Mouse (Mus musculus) induced T-regulatory cell, adult 2 months (primary cell): Measurements from ENCODE around the gene Gm49322.
"Not testable (repeated sequence)": the region's sequence is repeated elsewhere in the genome, so short reads cannot be mapped to it uniquely, and the experiment has no call there.

Experiments
- DNase-seq: peaks from one replicate; pipeline ENCODE4 v3.0.0-alpha.2; 2012; ENCODE audit warnings: low read depth

Gm49322 gene

DNA sequence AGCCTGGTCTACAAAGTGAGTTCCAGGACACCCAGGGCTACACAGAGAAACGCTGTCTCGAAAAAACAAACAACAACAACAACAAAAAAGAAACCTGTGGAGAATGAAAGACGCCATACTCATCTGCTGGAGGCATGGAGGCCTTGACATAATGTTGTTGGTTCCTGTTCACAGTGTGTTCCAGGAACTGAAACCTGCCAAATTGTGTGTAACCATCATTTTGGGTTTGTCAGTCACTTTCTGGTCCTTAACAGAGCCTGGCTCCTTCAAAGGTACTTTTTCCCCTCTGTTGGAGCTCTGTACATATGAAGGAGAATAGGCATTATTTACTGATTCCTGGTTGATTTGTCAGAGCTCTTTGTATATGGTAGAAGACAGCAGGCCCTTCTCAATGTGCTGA, 6.1 kb downstream of the Gm49322 start:
- no peak for DNase-seq

DNA sequence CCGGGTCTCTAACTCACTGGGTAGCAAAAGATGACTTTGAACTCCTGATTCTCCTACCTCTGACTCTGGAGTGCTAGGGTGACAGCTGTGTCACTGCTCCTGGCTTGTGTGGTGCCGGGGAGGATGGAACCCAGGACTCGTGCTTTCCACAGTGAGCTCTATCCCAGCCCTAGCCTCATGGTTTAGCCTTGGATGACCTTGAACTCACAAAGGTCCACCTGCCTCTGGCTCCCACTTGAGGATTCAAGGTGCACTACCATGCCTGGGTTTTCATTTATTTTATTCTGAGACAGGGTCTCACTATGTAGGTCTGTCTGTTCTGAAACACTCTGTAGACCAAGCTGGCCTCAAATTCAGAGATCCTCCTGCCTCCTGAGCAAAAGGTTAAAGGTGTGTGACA, 8.0 kb downstream of the Gm49322 start:
- no peak for DNase-seq

DNA sequence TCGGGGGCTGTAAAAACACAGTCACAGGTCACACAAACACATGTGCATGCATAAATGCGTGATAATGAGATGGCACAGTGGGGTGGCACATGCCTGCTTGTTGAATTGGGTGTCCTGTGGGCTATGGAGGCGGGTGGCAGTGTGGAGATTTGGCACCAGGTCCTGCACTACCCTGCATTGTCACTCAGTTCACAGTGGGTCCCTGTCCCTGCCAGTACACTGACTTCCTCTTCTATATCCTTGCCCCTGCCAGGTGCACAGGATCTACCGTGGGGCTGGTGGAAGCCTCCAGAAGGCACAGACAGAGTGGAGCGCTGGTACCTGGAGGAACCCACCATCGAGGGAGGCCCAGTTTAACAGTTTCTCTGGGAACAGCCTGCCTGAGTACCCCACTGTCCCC, 8.5 kb downstream of the Gm49322 start:
- no peak for DNase-seq

DNA sequence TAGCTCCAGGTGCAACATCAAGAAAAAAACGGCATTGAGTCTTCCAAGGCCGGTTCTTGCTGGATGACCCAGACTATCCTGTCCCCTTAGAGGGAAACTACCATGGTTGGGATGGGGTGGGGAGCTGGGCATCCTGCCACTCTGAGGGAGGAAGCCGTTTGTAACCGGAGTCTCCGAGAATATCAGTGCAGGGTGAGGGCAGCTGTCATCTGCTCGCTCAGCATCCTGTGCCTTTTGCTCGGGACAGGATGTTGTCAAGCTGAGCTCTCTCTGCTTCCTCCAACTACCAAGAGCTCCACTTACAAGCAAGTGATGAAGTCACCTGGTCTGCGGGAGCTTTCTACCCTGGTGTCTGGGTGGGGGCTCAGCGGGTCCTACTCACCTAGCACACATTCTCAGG, 12.4 kb downstream of the Gm49322 start:
- DNase-seq, result peak; percentile 86

DNA sequence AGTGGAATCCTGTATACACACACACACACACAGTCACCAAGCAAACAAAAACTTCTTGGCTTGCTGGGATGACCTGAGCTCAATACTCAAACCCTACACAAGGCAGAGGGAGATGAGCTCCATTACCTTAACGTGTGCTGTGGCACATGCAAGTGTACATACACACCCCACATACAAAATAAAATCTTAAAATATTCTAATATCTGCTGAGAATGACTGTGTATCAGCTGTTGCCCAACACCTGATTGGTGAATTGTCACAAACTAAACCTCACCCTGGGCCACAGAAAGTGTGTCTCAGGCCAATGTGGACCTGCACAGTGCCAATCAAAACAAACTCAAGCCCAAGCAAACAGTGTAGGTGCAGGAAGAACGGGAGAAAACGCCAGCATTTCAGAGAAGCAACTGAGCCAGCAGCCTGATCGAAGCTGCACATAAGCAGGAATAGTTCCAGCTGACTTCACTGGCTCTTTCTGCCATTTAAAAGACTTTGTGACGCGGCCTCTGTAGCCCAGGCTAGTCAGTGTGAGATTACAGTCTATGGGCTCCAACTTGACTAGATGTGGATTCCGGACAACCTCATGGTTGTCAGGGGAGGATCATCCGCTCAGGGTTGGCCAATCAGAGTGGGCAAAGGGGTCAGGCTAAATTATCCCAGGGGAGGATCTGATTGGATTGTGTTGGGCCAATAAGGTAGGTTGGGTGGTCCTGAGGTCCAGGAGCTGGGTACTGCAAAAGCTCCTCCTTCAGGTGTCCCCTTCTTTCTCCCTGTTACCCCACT, 13.8 kb downstream of the Gm49322 start:
- DNase-seq, result peak; percentile 18

DNA sequence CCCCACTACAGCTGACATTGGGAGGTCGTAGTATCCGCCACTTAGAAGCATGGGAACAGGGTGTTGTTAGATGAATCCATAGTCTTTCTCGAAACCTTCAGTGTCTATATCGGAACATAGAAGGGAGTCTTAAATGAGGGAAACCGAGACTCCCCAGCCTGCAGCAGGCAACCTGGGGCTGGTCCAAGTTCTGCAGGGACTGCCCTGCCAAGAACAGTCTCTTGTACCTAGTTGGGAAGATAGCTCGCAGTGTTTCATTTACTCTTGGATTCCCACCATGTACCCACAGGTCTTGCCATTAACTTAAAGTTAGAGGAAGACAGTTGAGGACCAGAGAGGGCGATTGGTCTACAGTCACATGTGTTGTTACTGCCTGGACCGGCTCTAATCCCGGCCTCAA, 14.5 kb downstream of the Gm49322 start:
- peak; percentile 20 for DNase-seq

DNA sequence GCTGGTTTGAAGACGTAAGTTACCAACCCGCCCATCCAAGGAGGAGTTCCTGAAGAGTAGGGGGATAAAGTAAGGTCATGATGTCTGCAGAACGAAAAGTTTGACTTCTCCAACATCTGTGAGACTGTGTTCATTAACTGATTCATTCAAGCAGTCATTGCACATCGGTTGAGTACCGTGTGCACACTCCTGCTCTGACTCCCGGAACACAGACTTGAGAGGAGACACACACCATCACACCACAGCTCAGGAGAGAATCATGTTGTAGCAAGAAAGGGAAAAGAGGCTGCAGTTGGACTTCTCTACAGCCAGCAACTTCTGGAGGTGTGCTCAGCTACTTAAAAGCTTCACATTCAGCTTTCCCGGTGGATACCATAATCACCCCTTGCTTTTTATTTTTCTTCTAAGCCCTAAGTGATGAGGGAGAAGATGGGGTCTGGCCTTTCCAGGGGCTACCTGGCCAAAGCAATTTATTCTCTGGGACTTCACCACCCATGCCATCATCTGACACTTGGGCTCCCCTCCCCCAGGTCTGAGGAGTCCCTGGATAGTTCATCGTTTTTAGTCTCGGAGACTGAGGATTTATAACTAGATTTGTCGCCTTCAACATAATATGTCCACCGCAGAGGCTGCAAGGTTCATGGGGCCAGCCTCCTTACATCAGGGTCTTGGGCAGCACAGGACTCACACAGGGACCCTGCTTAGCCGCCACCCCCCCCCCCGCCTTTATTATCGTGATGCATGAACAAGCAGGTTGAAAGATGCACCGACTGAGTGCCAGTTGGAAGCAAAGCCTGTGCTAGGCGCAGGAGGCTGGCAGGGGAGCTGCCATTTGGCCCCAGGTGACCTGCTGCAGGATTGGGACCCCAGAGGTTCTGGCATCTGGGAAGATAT, 15.2 kb downstream of the Gm49322 start:
- DNase-seq, result no peak

DNA sequence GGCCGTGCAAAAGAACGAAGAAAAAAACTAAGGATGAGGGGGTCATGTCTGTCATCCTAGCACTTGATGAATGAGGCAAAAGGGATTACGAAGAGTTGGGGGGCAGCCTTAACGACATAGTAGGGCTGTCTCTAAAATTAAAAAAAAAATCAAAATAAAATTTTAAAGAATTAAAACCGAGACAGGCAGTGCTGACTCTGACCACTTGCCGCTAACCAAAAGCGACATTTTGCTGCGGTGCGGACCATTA, 15.8 kb downstream of the Gm49322 start:
- no peak for DNase-seq

DNA sequence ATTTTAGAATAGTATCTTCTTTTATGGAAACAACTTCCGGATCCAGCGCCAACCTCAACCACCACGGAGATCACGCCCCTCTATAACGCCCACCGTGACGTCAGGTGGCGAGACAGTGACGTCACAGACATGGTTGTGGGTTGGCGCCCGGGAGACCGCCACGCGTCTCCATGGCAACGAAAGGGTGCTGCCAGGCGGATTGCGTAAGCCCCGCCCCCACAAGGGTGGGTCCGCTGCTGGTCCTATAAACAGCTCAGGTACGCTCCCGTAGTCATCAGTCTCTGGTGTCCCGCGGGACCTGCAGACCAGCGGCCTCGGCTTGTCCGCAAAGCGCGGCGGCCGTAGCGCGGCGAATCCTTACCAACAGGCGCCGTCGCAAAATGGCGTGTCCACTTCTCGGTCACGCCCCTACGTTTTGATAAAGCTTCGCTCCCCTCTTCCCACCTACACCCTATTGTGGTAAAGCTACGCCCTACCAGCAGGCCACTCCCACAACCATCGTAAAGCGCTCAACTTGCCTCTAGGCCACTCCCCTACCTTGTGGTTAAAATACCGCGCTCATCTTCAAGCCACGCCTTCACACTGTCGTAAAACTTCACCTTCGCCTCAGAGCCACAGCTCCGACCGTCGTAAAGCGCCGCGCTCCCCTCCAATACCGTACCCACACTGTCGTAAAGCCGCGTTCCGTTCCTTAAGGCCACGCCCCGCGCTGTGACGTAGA, 16.3 kb downstream of the Gm49322 start:
- DNase-seq, result peak; percentile 100

DNA sequence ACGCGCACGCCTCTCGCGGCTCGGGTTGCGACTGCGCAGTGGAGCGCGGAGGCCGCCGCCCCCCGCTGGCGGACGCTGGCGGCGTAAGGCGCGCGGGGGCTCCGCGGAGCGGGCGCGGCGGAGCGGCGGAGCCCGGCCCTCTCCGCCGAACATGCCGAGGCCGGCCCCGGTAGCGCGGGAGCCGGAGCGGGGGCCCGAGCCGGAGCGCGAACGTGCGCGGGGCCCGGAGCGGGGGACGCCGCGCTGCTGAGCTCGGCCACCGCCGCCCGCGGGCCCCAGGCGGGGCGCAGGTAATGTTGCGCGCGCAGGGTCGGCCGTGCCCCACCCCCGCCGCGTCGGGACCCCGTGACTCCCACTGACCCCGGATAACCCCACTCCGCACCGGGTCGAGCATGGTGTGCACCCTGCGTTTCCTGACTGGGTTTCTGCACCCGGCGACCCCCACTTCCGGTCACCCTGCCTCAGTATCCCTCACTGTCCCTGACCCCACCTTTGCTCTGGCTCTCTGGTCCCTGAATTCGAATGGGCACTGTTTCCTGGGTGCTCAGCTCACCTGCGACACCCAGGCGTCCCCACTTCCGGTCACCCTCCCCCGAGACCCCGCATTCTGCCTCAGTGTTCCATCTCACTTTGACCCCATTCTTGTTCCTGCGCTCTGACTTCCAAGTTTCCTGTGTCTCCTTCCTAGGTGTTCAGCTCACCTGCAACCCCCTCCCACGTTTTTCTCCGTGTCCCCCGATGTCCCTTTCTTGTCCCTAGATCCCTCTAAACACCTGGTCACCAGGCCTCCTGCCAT, 17.0 kb downstream of the Gm49322 start, which contains the start of gene Csnk1g2:
TSS of gene Csnk1g2 (plus strand) at position 178 of the 796 bp plus-strand sequence.
- peak; percentile 82 for DNase-seq

DNA sequence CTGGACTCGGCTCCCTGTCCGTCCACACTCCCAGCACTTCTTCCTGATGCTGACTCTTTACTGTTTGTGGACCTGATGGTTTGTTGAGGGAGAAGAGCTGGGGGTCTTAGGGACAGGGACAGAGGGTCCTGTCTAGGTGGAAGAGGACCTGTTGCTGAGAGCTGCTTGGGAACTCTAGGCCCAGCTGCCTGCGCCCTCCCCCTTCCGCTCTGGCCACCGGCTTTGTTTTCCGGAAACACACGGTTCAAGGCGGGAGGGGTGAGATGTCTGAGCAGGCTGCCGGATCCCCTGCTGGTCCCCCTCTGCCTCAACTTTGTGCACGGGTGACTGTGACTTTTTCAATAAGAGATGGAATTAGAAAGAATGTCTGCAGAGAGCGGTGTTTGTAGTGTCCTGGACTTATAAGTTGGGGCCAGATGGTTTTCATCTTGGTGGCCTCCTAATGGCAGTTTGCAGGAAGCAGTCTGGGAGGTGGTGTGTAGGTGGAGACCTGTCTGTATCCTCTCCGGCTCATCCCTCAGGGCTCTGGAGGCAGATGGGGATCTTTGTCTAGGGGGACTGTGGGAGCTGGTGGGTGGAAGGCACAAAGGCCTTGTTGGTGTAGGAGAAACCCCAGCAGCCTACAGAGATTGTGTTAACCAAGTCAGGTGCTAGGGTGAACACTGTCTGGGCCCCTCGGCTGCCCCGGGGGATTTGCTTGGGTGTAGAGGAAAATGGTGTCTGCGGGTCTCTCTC, 17.8 kb downstream of the Gm49322 start:
- peak; percentile 83 for DNase-seq

DNA sequence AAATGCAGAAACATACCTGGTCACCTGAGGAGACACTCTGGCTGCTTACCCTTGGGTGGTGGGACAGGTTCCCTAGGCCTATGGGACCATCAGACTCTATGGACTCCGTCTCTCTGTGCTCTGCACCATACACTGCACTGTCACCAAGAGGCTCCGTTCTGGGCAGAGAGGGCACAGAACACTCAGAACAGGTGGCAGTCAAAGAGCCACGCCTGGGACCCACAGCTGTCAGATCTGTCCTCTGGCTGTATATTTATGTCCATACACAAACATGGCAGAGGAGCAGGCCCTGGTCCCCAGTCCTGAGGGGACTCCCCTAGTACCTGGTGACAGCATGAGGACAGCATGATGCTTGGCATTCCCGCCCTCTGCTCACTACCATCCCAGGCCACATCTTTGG, 19.9 kb downstream of the Gm49322 start:
- DNase-seq, result no peak

DNA sequence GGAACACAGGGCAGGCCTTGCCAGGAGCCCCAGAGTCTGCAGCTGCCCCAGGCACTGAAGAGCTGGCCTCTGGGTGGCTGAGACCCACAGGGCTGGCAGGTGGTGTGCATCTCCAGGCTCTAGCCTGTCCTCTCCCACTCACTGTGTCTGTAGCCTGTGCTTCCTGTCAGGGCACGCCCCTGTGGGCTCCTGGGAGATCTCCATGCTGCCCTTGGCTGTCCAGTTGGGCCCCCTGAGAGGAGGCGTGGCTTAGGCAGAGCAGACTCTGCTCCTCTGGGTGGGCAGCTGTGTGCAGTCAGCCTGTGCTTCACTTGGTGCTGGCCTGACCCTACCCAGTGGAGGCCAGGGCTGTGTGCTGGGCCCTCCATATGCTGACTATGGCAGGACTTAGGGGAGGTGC, 21.9 kb downstream of the Gm49322 start:
- DNase-seq, result no peak

DNA sequence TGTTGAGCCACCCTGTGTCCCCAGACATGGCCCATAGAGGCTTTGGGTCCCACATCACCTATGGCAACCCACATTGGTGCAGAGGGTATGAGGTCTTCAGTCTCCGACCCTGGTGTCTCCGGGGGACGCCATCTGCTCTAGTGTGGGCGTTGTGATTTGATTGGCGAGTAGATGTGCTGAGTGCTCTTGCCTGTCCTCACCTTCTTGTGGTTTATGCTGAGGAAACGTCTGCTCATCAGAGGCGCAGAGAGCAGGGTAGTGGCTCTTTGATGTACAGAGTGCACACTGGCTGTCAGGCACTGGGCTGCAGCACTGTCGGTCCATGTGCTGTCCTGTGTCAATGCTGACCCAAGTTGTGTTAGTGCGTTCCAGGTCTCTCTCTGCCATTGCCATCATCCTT, 23.1 kb downstream of the Gm49322 start:
- DNase-seq, result peak; percentile 56

DNA sequence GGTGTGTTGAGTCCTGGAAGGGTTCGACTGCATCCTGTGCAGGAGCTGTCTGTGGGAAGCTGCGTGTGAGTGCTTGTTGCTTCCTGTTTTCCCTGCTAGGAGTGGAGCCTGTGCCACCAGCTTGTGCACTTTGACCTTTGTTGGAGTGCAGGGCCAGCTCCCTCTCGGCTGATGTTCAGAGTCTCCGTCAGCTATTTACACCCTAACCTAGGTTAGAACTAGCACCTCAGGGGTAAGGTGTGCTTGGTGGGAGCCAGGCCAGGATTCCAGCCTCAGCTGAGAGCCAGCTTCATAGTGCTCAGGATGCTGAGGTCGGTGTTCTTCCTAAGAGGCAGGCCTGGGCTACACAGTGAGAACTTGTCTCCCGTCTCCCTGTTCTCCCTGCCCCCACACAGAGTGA, 29.5 kb downstream of the Gm49322 start:
- no peak for DNase-seq

DNA sequence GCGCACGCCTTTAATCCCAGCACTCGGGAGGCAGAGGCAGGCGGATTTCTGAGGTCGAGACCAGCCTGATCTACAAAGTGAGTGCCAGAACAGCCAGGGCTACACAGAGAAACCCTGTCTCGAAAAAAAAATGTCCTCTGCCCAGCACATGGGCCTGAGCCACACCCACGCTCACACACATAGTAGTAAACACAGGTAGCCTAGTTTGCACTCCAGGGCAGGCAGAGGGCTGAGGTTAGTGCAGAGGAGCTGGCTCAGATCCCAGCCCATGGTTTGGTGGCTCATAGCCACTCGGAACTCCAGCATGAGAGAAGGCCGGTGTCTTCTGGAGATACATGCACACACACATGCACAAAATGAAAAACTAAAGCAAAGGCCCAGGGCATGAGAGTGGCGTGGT, 41.1 kb downstream of the Gm49322 start:
- no peak for DNase-seq

DNA sequence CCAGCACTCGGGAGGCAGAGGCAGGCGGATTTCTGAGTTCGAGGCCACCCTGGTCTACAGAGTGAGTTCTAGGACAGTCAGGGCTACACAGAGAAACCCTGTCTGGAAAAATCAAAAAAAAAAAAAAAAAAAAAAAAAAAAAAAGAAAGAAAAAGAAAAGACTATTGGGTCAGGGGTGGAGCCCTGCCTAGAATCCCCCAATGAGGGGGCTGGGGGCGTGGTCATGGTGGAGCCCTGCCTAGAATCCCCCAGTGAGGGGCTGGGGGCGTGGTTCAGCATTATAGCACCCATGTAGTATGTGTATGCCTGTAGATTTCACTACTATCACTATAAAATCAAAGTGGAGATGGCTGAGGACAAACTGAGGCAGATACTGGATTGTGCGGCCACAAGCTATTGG, 44.1 kb downstream of the Gm49322 start:
- DNase-seq, result not testable (repeated sequence)

DNA sequence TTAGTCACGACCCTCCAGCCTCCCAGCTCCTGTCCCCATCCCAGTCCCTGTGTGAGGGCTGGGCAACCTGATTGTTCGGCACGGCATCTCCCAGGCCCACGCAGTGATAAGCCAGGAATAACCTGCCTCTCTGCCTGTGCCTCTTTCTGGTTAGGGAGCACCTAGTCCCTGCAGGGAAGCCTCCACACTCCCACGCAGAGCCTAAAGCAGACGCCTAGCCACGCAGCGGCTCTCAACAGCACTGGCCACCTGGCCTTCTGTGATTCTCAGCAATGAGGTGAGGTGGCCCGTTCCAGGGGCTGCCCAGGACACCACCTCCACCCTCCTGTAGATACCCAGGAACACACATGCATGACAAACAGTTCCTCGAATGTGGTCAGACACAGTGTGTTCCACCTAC, 44.6 kb downstream of the Gm49322 start:
- DNase-seq, result no peak

DNA sequence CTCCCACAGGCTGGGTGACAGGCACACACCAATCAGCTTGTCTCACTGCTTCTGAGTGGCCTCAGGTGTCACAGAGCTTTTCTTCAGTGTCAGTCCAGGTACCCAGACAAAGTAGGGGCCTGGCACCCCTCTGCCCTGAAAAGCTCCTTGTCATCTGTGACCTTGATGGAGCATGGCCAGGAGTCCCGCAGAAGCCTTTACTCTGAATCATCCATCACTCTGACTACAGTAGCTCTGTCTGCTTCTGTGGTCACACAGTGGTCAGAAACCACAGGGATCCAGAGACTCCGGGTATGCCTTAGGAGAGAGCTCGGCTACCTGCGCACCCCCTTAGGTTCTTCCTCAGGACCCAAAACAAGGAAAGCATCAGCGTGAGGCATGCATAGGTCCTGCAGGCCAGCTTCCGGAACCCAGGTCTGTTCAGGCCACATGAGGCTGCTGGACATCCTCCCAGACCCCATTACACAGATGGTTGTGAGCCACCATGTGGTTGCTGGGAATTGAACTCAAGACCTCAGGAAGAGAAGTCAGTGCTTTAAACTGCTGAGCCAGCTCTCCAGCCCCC, 47.4 kb downstream of the Gm49322 start:
- DNase-seq, result no peak

DNA sequence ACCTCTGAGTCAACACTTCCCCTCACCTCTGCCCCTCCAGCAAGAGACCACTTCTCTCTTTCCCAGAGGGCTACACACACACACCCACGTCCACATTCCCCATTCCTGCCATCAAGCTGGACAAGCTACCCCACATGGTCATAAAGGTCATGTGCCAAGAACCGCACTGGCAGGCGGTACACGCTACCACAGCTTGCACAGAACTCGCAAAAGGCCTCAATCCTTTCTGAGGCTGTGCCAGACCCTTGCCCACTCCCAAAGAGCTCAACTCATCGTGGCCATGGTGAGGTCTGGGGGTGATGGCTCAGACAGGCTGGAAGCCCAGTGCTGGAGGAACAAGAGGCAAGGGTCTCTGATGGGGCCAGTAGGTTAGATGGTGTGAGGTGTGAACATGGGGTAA, 49.0 kb downstream of the Gm49322 start:
- peak; percentile 18 for DNase-seq
